Mouse (Mus musculus) lung, adult 18-20 months (tissue): ENCODE measurements at regions not wholly inside any gene's neighbourhood (a gene's known extent, or its start where the extent isn't known, plus 50 kb on each side); places are given as distances from the start of the nearest gene placed in this dataset.

ENCODE experiments used
- DNase-seq, 2 experiments: peaks; one replicate each; pipeline ENCODE4 v3.0.0; 2022; ENCODE audit warnings: mixed read lengths in 2 of 2

DNA sequence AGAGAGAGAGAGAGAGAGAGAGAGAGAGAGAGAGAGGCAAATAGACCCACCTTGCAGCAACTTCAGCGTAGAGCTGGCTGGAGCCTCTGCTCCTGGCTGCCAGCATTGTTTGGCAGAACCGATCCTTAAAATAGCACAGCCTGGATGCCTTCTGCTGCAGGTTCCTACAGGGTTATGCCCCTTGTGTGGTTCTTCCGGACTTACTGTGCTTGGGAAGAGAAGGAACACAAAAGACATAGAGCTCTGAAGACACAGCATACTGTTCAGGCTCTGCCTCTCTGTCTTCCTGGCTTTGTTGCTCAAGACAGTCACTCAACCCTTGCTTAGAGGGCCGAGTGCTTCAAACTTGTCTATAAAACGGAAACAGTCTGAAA lies 86.2 kb upstream of the Slc25a26 start:
- no peak for DNase-seq

DNA sequence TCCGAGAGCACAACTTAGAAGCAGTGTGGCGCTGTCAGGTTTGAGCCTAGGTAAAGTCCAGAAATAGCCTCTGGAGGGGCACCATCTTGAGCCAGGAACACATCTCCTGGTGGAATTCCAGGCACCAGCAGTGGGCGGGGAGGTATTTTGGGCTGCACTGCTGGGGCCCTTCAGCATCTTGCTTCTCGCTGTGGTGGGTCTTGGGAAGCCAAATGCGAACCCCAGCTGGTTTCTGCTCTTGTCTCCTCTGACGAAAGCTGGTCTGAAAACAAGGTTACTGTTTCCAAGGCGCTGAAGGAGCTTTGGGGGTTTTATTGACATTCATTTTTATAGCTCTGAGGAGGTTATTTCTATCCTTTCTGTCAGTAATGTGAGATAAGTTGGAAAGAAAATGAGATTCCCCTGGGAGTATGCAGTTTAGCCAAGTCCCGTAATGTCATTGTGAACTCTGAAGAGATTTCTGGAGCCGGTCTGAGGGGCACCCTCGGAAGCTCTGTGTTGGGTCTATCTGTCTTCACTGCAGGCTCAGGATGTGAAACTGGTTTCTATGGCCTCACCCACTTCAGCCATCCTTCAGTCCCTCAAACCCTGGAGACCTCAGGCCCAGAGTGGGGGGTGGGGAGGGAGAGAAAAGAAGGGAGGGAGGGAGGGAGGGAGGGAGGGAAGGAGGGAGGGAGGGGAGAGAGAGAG lies 86.7 kb upstream of the Slc25a26 start:
- no peak for DNase-seq

DNA sequence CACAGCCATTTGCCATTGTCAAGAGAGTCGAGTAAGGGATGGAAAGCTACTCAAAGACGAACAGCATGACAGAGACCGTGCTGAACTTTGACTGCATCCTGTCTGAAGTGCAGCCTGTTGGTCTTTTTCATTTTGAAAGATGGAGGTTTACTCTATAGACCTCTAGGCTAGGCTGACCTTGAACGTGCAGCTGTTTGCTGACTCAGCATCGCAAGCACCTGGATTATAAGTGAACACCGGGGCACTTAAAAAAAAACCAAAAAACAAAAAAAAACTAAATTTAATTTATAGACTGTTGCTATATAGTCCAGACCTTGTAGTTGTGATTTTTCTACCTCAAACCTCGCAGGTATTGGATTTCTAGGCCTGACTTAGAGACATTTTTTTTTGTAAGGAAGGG lies 87.8 kb upstream of the Slc25a26 start:
- DNase-seq, result no peak

DNA sequence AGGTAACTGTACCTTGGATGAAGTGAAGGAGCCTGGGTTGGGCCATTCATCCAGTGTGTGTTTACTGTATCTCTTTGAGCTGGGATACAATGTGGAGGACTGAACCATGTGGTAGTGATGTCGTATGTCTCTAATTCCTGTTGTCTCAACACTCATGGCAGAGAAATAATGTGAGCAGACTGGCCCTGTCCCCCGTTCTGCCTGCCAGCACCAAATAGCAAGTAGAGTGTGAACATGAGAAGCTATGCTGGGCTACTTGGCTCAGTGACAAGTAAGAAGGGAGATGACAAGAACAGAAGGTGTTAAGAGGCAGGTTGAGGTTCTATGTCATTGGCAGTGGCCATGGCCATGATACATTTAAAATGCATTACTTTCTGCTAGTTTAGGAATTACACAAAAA lies 89.7 kb upstream of the Slc25a26 start:
- no peak for DNase-seq

DNA sequence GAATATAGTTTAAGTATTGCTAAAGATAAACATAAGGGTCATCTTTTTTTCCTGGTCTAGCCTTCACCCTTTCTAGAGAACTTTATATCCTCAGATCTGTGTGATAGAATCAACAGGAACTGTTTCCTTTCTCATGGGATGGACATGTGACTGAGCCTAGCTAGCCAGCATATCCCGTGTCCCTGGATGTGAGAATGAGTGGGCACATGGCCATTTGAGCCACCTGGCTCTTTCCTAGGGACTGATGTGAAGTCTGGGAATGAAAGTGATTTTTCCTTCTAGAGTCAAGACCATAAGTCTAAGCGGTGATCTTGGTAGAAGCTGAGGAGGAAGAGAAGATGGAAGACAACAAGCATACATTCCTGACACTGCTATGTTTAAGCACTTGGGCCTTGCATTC lies 91.1 kb upstream of the Slc25a26 start:
- DNase-seq, result no peak

DNA sequence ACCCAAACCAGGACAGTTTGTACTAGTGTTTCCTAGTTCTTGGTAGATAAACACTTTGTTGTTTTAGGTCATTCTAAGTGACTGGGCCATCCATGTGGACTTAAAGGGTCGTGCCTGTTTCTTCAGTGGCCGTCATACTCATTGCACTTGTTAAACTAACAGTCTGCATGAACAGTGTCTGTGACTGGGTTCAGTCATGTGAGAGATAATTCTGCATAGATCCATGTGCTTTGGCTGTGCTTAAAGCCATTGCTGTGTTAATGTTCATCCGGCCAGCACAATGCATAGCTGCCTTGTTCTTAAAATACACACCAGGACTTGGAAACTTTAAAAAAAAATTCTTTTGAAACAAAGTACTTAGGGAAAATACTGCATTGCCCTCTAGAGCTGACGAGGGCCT lies 92.4 kb upstream of the Slc25a26 start:
- DNase-seq, result no peak

DNA sequence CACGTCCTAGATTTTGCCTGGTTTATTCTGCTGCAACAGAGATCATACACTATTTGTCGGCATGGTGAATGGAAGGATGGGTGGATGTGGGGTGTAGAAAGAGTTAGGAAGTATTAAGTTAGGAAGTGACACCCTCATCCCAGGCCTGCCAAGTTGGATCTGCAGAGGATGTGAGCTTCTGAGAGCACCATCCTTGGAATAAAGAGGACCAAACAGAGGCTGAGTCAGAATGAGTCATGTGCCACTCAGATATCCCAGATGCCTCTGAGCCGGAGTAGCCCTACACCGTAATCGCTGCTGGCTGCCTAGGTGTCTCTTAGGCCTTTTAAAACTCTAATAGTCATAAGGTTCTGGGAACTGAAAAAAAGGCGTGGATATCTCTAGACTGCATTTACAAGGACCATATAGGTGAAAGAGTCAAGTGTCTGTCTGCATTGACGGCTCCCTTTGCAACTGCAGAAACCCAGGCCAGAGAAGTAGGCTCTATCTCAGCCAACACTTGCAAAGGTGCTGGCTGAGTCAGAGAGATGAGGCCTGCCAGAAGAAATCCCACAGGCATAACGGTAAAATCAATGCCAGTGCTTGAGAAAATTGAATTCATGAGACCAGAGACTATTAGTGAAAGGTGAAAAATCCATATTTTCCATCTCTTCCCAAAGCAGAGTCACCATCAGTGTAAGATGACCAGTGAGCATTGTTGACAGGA lies 94.6 kb upstream of the Slc25a26 start:
- DNase-seq, result no peak

DNA sequence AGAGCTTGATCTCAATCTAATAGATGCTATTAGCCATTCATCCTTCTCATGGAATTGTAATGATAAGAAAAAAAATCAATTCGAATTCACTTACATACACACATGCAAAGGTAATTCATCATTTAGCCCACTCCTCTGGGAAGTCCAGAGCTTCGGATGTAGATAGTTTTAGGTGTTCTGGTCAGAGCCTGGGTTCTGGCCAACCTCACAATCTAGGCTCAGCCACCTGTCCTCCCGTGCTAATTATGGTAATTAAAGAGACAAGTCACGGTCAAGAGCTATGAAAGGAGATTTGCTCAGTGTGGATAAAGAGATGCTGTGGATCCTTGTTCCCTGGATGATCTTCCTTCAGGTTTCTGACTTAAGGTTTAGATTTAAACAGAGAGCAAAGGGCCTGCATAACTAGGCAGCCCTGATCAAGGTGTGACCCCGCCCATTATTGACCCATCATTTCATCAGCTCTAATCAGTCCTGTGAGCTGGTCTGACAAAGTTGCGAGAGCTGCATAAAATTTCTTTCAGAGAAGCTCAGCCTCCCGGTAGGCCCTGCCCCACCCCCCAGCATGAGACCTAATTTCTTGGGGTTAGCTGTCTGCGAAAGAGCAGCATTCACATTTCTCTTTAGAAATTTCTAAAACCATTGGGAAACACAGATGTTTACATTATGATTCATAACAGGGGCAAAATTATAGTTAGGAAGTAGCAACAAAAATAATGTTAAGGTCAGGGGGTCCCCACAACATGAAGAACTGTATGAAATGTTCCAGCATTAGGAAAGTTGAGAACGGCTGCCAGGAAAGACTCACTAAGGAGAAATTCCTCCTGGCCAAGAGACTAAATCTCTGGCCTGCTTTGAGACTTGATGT lies 98.3 kb upstream of the Slc25a26 start:
- DNase-seq, result no peak

DNA sequence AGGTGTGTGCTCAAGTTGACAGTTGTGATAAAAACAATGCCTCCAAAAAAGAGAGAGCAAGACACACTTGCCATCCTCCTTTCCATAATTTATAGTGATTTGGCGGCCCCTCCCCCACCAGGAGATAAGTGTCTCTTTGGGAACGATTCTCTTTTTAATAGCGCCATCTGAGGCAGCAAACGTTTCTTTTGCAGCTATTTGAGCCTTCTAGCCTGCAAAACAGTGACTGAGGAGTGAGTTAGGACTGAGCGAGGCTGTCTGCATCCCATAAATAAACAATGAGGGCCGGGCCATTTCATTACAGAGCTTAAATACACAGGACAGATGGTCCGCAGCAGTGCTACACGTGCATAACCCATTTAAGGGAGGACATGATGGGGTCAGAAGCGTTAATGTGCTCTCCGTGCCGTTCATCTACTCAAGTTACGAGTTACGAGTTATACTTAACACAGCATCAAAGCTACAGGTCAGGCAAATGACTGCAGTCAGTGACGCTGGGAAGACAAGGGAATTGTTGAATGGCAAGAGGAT lies 99.0 kb upstream of the Slc25a26 start:
- DNase-seq, result no peak

DNA sequence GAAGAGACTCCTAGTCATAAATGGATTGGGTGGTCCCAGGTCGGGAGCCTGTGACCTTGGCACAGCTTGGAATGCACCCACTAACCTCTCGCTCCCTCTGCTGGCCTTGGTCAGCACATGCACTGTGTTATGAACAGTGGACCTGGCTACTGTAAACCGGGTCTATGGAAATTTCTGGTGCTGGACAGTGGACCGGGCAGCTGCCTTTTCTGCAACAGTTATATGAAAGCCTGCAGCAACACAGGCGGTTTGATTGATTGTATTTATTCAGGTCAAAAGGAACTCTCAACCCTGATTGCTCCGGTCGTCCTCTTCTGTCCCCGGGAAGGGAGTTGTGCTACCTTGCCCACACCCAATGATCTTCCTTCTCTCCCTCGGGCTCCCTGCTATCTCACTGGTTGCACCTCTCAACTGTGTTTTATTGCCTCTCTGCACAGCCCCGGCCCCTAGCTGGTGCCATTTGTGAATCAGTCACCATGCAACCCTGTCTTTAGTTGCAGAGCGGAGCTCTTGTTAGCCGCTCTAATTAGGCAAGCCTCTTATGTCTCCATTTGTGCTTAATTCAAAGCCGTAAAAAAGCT lies 99.6 kb upstream of the Slc25a26 start:
- peak; percentile 30 to 55 for DNase-seq

DNA sequence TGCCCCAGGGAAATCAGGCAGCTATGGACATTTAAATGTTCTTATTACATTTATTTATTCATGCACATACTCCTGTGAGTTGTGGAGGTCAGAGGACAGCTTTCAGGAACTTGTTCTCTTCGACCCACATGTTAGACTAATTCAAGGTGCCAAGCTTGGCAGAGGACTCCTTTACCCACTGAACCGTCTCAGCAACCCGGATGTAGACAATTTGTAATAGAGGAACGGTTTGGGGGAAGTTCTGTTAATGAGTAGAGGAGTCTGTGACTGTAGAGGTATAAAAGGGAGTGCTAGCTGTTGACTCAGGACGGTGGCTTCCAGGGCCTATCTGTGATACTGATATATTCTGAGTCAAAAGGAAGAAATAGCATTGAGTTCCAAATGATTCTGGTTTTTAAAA lies 107.4 kb upstream of the Magi1 start:
- DNase-seq, result no peak

DNA sequence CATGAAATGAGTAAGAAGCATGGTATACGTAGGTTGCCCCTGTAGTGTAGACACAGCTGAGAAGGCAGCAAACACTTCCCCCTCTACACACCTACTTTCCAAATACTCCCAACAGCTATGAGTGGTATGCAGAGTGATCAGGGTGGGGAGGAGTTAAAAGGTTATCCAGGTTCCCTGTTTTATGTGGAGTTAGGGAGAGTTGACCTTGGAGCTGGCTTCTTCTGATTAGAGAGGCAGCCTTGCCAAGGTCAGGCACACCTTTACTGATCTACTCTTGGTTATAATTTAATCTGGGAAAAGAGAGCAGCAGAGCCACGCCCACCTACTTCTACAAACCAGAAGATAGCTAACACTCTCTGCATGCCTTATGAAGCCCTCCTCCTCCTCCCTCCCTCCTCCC lies 106.7 kb upstream of the Magi1 start:
- DNase-seq, result peak; percentile 51 to 69

DNA sequence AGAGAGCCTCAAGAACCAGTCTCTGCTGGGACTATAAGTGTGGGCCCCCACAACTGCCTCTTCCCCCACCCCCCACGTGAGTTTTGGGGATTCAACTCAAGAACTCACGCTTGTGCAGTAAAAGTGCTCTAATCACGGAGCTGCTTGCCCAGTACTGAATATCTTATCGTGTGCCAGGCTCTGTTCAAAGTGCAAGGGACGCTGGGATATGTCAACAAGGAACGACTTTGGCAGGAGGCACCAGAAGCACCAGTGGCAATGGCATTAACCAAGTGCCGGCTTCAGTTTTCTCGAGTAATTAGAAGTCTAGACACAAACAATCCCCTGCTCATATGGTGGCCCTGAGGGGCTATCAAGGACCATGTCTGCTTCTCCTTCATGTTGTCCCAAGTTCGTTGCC lies 106.0 kb upstream of the Magi1 start:
- DNase-seq, result peak; percentile 54 to 67

DNA sequence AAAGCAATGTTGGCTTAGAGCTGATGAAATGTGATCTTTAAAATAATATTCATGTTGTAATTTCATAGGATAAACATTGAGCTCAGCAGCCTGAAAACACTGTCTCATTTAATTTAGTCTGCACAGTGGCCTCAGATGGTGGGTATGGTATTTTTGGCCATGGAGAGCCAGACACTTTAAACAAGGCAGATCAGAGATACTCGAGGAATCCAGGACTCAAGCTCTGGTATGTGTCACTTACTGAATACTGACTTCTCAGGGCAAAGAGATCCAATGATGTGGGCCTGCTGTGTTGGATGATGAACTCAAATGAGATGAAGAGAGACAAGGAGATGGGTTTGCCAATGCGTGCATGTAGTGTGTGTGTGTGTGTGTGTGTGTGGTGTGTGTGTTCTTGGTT lies 103.9 kb upstream of the Magi1 start:
- DNase-seq, result no peak

DNA sequence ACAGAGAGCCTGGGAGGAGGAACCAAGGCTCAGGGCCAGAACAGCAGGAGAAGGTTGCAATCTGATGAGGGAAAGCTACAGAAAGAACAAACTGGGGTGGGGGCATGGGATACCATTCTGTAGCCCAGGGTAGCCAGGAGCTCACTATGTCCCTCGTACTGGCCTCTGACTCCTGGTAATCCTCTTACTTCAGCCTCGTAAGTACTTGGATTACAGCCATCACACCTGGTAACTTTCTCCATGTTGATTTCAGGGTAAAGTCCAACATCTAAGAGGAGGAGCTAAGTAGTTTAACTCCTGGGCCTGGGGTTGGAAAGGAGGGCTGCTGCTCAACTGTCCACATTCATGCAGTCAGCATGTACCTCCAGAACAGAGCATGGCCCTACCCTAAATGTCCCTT lies 101.8 kb upstream of the Magi1 start:
- no peak for DNase-seq

DNA sequence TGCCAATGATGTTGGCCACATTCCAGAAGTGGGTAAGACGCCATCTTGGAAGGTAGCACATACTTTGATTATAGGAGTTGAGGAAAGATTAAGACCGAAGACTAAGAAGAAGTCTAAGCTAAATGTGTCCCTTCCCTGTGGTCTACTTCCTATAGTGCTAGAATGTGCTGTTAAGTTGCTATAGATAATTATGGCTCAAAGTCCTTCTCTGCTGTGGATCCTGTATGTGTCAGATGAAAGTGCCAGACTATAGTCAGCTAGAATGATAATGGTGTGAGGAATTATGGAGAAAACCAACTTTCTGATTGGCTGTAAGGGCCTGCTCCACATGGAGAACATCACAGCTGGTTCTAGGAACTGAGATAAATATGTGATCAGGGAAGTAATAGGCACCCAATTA lies 86.3 kb upstream of the Magi1 start:
- no peak for DNase-seq

DNA sequence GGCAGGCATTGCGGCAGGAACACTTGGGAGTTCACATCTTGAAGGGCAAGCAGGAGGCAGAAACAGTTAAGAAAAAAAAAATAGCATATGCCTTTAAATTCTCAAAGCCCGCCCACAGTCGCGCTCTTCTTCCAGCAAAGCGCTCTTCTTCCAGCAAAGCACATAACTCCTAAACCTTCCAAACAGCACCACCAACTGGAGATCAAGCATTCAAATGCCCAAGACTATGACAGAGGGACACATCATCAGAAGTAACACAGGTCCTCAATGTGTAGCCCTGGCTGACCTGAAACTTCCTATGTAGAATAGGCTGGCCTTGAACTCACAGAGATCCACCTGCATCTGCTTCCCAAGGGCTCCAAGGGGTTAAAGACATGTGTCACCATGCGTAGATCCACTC lies 80.2 kb upstream of the Magi1 start:
- peak in 1 of 2 experiments; percentile 4 for DNase-seq

DNA sequence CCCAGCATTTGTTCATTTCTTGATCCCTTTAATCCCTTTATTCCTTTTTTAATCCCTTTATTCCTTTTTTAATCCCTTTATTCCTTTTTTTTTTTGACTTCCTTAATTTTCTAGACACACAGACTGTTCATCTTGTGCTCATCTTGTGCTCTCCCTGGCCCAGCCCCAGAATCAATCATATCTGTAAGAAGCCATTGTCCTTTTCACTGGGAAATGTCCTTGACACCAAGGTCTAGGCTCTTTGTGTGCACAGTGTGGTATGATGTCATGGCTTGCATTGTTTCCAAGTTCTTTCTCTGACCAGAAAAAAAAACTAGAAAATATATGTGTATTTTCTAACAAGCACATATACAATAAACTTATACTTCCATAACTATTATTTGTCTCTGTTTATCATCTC lies 78.9 kb upstream of the Magi1 start:
- no peak for DNase-seq

DNA sequence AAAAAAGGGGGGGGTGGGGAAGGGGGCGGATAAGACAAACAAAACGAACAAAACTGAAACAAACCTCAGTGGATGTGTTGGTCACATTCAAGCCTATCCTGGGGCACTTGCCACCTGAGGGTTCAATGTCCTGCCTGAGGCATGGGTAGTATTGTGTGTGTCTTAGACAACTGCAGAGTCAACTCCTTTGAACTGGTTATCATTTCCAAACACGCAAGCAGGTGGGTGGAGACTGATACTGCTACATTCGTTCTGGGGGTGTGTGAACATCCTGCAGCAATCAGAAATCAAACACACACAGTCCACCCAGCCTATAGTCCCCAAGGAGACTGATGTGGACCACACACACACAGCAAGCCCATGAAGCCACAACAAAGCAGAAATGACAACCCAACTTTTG lies 73.9 kb upstream of the Magi1 start:
- no peak for DNase-seq

DNA sequence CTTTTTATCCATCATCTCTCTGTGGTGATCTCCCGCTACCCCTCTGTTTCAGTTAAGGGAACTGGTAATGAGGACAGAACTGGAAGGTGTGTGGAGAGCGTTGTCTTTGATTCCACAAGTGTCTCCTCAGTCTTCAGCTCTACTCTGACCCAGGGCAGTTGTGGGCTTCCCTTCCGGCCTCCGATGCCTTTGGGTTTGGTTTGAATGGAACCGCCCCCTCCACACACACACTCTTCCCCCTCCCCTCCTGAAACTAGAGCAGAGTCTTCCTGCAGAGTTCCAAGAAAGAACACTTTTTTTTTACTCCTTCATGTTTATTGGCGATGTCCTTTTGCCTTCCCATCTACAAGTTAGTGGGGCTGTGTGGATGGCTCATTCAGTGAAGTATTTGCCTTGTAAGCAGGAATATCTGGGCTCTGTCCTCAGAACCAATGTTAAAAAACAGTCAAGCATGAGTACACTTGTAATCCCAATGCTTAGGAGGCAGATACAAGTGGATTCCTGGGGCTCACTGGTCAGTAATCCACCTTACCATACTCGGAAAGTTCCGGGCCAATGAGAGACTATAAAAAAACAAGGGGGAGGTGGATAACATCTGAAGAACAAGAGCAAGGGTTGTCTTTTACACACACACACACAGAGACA lies 70.9 kb upstream of the Magi1 start:
- no peak for DNase-seq

DNA sequence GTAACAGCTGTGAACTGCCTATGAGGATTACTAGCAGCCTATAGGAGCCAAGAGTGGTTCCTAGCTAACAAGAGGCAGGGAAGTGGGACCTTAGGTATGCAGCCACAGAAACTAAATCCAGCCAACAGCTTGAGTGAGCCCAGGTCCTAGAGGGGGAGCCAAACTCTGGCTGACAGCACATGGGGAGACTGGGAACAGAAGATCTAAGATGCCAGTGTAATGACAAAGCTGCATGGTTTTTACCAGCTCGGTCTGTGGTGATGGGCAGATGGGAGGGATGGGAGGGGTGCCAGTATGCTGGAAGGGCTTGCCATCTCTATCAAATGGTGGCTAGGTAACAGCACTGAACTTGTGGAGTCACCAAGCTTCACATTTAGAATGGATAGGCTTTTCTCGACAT lies 60.6 kb upstream of the Magi1 start:
- DNase-seq, result no peak

DNA sequence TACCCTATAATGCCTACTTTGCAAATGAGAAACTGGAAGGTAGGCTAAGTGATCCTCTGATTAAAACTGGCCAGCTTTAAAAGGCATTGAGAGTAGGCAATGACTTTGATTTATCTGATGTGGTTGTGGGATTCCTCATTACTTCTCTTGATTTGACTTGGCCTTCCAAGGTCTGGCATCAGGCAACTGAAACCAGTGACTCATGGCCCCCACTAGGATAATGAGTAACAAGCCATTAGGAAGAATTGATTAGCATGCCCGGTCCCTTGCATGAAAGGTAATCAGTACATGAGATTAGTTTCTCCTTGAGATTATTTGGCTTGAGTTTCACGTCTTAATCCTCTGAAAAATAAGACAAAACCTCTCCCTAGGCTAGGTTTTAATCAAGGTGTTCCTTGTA lies 56.8 kb upstream of the Magi1 start:
- DNase-seq, result no peak

DNA sequence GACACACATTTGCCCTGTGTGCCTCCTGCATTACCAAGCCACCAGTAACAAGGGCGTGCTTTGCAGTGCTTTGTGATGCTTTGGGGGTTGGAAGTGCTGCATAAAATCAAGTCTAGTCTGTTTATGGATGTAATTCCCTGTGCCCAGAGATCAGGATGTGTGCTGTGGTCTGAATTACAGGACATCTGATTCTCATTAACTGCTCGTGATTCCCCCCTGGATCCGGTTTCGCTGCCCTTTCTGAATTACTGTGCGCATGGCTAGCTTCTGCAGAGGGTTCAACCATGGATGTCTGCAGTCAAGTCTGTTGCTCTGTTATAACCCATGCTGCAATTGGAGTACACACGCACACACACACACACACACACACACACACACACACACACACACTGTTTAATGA lies 52.5 kb upstream of the Magi1 start:
- no peak for DNase-seq
